Mouse (Mus musculus): ENCODE results near the gene Hspa12b.

GRCm38 (mm10) chr2:131187602-131187922, 60.5 kb downstream of the Hspa12b start:
- TF ChIP-seq CTCF (IDR thresholded peaks at IDR 0.05; ENCODE audit: control insufficient read depth, insufficient read depth, insufficient read length) (no peak), USF1 (IDR thresholded peaks at IDR 0.05; ENCODE audit: low read depth) (no peak), MAX (IDR thresholded peaks at IDR 0.05) (no peak)

Measured in C2C12 (cell line).